9 mouse cellular contexts compared by ENCODE assay signal in the genomic region with DNA sequence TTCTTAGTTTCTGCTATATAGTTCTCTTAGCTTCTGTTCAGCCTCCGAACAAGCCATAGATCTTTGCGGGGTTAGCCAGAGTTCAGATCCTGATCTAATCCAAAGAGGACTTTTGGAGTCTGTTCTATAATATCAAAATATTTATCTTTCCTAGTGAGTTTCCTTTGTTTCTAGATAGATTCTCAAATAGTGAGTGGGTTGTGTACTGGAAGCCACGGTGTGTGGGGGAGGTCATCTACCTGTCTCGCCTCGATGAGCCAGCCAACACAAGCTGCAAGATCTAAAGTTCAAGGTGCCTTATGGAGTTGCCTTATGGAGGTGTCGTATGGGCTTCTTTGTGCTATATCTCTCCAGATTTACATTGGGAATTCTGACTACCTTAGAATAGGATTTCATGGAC.
"Had no signal": no experiment of that assay in that cellular context is flagged by ENCODE, and none has a peak within 500 bp of the region (broad histone marks: within the 10 kb centered on the region; RNA-seq: fewer than 3 reads in every experiment).

No protein-coding gene starts in this region.

- H3K4me3 ChIP-seq: intestine, embryonic 15.5 days; left cerebral cortex, adult 2 months; limb, embryonic 10.5 days; liver, embryonic 15.5 days; midbrain, embryonic 13.5 days had no signal

- H3K9ac ChIP-seq: hindbrain, embryonic 14.5 days; intestine, embryonic 15.5 days; liver, embryonic 15.5 days; midbrain, embryonic 13.5 days had no signal

- DNase-seq: right cerebral cortex, postnatal 14 days; thymus, adult 18-20 months; thymus, postnatal 14 days had no signal

- H3K9me3 ChIP-seq: intestine, embryonic 15.5 days; limb, embryonic 10.5 days; liver, embryonic 15.5 days; midbrain, embryonic 13.5 days had no signal

- H3K4me1 ChIP-seq: midbrain, embryonic 13.5 days had no signal

- ATAC-seq: midbrain, embryonic 13.5 days had no signal

- H3K27ac ChIP-seq: hindbrain, embryonic 14.5 days; intestine, embryonic 15.5 days; left cerebral cortex, adult 2 months; limb, embryonic 10.5 days; liver, embryonic 15.5 days; midbrain, embryonic 13.5 days had no signal

- H3K27me3 ChIP-seq: intestine, embryonic 15.5 days; liver, embryonic 15.5 days; midbrain, embryonic 13.5 days had no signal

- H3K4me2 ChIP-seq: hindbrain, embryonic 14.5 days; intestine, embryonic 15.5 days; liver, embryonic 15.5 days; midbrain, embryonic 13.5 days had no signal

- H3K36me3 ChIP-seq: intestine, embryonic 15.5 days; limb, embryonic 10.5 days; liver, embryonic 15.5 days; midbrain, embryonic 13.5 days had no signal
